Mouse (Mus musculus): ENCODE measurements around the gene Capn11.
A peak's percentile ranks its signal among the peaks of the same experiment; 100 is the strongest.
"Not testable (repeated sequence)": the region's sequence is repeated elsewhere in the genome, so short reads cannot be mapped to it uniquely, and the experiment has no call there.

The Capn11 gene

DNA sequence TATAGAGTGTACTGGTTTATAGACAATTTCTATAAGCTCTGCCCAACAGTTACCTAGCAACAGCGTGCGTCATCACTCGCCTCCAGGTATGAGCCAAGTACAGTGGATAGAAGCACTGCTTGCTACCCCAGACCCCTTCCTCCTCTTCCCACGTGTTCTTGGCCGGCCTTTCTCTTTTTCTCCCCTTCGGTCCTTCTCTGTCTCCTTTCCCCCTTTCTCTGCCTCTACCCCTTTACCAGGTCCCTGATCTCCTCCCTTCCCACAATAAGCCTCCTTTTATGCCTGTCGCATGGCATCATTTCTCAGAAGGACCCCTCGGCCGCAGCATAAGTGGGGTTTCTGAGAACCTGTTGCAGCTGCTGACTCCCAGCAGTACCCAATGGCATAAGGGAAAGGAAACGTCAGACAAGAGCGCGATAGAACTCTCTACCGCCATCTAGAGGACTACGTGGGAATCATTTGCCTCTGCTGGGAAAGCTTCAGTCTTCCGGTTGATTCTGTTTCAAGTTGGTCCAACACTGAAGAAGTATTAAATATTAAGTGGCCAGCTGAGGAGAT lies 32.5 kb downstream of the Capn11 start:
- peak; percentile 59 to 70 for DNase-seq

- not testable (repeated sequence) for DNase-seq
Observed at GRCm38 (mm10) chr17:45623425-45623824, 35.7 kb downstream of the Capn11 start.

DNA sequence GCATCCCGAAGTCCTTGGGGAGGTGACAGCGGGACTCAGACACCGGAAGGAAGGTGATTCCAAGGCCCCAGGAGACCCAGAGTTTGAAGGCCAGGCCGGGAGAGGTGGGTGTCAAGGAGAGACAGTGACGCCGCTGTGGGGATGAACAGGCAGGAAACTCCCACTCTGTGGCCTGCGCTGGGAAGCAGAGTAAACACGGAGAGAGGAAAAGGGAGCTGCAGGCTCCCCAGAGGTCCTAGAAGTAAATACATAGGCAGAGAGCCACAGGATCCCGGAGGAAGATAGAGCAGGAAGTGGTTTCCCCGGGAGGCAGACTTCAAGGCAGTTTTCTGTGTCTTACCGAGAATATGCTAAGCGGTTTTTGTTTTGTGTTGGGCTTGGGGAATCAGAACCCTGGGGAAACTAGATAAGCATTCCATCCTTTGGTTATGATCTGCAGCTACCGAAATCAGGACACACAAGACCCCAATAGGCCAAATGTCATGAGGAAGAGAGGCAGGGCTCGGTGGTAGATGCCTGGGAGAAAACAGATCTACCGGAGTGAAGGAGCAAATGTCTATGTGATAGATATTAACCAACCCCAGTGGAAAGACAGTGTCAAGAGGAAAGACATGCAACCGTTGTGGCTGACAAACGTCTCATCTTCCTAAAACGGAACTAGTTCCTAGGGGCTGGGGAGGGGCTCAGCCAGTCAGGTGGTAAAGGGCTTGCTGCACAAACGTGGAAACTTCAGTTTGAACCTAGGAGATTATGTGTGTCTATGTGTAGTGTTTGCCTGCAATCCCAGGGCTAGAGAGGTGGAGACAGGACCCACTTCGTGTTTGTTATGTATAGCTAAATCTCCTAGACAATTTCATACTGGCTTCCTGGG lies 39.5 kb downstream of the Capn11 start:
- no peak for DNase-seq

GRCm38 (mm10) chr17:45618941-45619385 lies 40.2 kb downstream of the Capn11 start:
- DNase-seq: peak; percentile 48 to 56

GRCm38 (mm10) chr17:45617655-45618054 lies 41.5 kb downstream of the Capn11 start:
- no peak for DNase-seq

DNA sequence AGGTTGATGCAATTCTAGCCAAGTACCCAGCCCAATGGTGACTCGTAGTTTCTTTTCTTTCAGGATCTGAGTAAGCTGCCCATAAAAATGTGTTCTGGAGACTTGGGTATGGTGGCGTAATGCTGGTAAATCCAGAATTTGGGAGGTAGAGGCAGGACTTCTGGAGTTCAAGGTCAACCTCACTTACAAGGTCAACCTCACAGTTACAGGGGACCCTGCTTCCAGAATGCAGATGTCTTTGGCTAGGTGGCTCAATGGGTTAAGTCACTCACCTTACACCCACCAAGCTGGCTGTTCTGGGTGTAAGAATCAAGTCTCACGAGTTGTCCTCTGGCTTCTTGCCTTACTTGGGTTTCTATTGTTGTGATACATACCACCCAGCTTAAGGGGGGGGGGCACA lies 42.4 kb downstream of the Capn11 start:
- no peak for DNase-seq

GRCm38 (mm10) chr17:45616046-45616650 lies 43.0 kb downstream of the Capn11 start:
- no peak for DNase-seq

- DNase-seq: no peak
Observed at GRCm38 (mm10) chr17:45612921-45613320, 46.2 kb downstream of the Capn11 start.

DNA sequence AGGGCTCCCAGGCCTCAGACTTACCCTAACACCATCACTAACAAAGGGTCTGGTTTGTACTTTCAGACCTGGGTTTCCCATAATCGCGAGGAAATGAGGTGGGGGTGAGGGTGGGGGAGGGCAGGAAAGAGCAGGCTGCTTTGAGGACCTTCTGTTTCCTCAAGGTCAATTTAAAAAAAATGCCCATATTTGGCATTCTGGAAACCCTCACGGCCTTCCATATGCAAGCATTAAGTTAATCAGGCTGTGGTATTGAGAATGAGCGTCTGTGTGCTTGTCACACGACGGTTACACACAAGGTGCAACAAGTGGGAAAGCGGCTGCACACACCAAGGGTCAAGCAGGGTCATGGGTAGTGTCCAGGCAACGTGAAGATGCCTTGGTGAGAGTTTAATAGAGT lies 47.1 kb downstream of the Capn11 start:
- DNase-seq: no peak

- no peak for DNase-seq
Observed at GRCm38 (mm10) chr17:45610144-45610866, 48.8 kb downstream of the Capn11 start.

DNA sequence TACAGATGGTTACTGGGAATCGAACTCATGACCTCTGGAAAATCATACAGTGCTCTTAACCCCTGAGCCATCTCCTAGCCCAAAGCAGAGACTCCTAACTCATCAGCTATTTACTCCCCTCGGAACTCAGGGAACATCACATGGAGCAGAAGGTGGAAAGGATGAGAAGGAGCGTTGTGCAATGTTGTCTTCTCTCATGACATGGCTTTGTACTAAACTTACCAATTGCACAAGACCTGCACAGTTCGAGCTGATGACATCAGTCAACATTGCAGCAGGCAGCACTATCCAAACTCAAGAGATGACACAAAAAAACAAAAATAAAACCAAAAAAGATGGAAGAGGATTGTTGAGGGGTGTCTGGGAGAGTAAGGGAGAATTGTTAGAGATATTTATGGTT lies 50.7 kb downstream of the Capn11 start:
- no peak for DNase-seq

DNA sequence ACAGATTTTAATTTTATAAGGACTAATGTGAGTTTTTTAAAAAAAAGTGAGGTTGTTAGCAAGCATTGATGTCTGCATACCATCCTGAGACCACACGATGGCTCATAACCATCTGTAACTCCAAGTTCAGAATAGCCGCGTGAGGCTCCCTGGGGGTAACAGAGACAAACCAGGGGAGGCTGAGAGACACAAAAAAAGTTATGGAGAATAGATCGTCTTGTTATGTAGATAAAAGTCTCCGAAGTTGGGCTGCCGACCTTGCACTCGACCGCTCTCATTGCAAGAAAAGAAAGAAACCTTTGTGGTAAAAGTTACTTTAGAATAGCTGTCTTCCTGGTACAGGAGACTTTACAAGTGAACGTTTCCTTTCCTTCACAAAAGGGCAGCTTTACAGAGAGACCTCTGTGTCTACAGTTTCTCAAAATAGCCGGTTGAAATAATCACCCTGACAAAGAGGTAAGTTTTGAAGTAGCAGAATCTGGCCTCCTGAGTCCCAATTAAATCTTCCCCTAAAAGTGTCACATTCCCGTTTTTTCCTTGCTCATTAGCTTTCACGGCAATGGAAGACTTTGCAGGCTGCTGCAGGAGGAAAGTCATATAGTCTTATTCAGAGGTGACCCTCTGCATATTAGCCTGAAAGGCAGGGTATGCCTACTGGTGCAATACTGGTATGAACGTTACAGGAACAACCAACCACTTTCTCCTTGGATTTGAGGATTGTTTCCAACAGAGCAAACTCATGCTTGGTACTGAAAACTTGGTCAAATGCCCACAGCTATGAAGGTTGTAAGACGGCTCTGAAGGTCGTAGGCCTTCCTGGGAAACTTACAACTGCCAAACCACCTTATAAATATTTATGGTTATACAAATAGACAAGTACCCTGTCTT lies 51.9 kb downstream of the Capn11 start:
- DNase-seq: no peak

DNA sequence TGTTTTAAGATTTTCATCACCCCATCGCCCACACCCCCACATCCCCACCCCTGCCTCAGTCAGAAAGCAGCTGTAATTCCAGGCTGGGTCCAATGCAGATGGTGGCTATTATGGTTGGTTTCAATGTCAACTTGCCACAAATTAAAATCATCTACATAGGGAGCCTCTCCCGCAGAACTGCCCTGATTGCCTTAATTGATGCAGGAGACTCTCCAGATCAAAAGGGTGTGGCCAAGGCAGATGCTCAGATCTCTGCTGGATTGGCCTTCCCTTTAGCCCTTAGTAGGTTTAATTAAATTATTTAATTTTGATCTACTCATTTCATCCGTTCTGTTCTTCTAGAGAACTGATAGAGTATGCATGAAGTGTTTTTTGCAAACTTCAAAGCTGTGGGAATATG lies 56.1 kb downstream of the Capn11 start:
- DNase-seq: no peak

DNA sequence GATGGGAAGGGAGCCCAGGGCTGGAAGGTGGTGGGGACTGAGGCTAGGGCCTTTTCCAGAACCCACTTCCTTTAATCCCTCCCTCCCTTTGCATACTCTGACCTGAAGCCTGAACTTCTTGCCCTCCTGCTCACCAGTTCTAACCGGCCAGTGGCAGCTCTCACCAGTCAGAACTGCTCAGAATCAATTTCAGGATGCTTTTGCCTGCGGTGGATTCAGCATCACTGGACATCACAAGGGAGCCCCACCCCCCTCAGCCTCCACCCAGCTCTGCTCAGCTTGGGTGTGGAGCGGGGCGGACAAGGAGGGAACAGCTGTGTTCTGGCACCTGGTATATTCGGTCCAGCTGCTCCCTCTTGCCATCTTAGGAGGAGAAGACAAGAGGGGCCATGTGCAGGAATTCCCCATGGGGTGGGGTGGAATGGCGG lies 57.2 kb downstream of the Capn11 start, which contains the start of gene Mymx:
Gene Mymx (minus strand): TSS at position 226 of the 428 bp plus-strand sequence.
- peak; percentile 66 to 68 for DNase-seq

GRCm38 (mm10) chr17:45601325-45601724 lies 57.8 kb downstream of the Capn11 start:
- DNase-seq: no peak

GRCm38 (mm10) chr17:45600267-45600666 lies 58.9 kb downstream of the Capn11 start:
- no peak for DNase-seq

DNA sequence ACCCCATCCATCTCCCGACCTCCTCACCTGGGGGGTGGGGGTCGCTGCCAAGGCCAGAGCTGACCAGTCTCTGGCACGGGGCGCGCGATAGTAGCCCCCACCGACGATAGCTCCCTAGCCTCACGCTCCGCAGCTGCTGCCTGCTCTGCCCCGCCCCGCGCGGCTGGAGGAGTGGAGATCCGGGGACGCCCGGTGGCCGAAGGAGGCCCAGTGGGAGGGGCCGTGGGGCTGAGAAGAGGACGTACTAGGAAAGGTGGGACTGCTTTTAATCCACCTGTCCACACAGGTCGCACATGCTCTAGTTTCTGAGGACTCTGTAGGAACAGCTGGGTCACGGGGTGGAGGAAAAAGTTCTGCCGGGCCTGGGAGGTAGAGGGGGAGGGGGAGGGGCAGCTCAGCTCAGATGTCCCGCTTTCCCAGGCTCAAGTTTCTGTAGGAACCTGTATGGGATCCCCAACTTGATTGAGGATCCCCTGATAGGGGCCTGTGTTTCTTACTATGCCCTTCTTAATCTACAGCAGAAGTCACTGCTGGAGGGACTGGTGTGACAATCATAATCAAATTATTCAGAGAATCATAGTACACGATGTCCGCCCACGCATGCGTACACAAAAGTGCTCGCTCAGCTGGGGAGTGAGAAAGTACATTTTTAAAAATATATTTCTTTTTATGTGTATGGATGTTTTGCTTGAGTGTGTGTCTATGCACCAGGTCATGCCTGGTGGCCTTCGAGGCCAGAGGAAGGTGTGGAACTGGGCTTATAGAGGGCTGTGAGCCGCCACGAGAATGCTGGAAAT lies 59.5 kb downstream of the Capn11 start, which contains the start of gene Slc29a1:
Gene Slc29a1 (minus strand): TSS at position 161 of the 797 bp plus-strand sequence.
- peak; percentile 70 to 73 for DNase-seq

DNA sequence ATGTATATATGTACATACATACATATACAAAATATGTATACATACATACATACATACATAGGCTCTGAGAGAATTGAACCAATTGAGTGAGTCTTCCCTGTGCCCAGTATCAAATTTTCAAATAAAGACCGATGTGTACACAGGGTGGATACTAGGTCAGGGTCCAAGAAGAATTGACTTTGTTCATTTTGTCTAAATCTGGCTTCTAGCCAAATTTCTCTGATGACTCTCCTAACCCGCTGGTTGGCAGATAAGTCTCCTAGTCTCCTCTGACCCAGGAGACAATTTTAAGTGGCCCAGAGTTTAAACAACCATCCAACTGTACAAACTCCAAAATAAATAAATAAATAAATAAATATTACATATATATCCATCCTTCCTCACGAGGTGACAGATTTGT lies 60.2 kb downstream of the Capn11 start:
- no peak for DNase-seq

GRCm38 (mm10) chr17:45598376-45598775 lies 60.7 kb downstream of the Capn11 start:
- DNase-seq: no peak

DNA sequence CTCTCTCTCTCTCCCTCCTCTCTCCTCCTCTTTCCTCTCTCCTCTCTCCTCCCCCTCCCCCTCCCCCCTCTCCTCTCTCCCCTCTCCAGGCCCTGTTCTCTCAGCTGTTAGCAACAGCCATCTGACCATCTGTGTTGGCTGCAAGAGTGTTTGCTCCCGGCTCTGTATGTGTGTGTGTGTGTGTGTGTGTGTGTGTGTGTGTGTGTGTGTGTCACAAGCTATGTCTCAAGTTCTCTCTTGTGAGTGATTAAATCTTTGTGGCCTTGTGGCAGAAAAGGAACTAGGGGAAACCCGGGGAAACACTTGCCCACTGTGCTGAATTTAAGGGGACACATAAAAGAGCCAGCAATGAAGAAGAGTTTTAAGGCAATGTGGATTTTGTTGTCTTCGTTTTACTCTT lies 61.3 kb downstream of the Capn11 start:
- no peak for DNase-seq
